Mouse (Mus musculus): ENCODE data around the gene Hmgn3.

- no peak for TF ChIP-seq POLR2A (IDR thresholded peaks at IDR 0.05; ENCODE audit: extremely low read depth, insufficient read depth, low read length)
- TF ChIP-seq CTCF (IDR thresholded peaks at IDR 0.05; ENCODE audit: low read depth, low read length) = no peak
These were observed 42.7 kb downstream of the Hmgn3 start for GRCm38 (mm10) chr9:83103785-83104184.

Measured in liver, adult 2 months (tissue).